Mouse (Mus musculus): Measurements from ENCODE around the gene Ooep. TPM values are rescaled to one million over a fixed set of nuclear protein-coding genes. Genes with fewer than 3 reads are reported as not detected.

The Ooep gene
- polyA plus RNA-seq, 1 experiment from 2014 or later: 1.7 TPM

Other genes with a start within 250 kb of the Ooep start
- gene Gsta4, start 196.0 kb downstream of the Ooep start, polyA plus RNA-seq (2014; fragmentation: Nextera tagmentation; extraction: Ambion mirVana): 54.3 and 72.3 TPM in 2 replicates
- gene Gsta1, start 148.1 kb downstream of the Ooep start, polyA plus RNA-seq (2014; fragmentation: Nextera tagmentation; extraction: Ambion mirVana): not detected in 2 replicates
- not detected in 2 replicates for gene Gm3776, start 121.6 kb downstream of the Ooep start, polyA plus RNA-seq (2014; fragmentation: Nextera tagmentation; extraction: Ambion mirVana)
- gene Gm10639, start 88.8 kb downstream of the Ooep start, polyA plus RNA-seq (2014; fragmentation: Nextera tagmentation; extraction: Ambion mirVana): not detected in 2 replicates
- not detected in 2 replicates for gene Omt2a, start 63.9 kb downstream of the Ooep start, polyA plus RNA-seq (2014; fragmentation: Nextera tagmentation; extraction: Ambion mirVana)
- not detected in 2 replicates for gene Omt2b, start 51.1 kb downstream of the Ooep start, polyA plus RNA-seq (2014; fragmentation: Nextera tagmentation; extraction: Ambion mirVana)
- gene Gsta2, start 22.9 kb downstream of the Ooep start, polyA plus RNA-seq (2014; fragmentation: Nextera tagmentation; extraction: Ambion mirVana): not detected in 2 replicates
- gene Dppa5a, start 10.5 kb downstream of the Ooep start, polyA plus RNA-seq (2014; fragmentation: Nextera tagmentation; extraction: Ambion mirVana): 0.41 and 0.72 TPM in 2 replicates
- gene Ddx43, start 17.1 kb upstream of the Ooep start, polyA plus RNA-seq (2014; fragmentation: Nextera tagmentation; extraction: Ambion mirVana): 0.28 and 0.50 TPM in 2 replicates
- gene Cgas, start 64.5 kb upstream of the Ooep start, polyA plus RNA-seq (2014; fragmentation: Nextera tagmentation; extraction: Ambion mirVana): 0.84 and 0.93 TPM in 2 replicates
- gene Mto1, start 69.5 kb upstream of the Ooep start, polyA plus RNA-seq (2014; fragmentation: Nextera tagmentation; extraction: Ambion mirVana): 23.1 and 23.4 TPM in 2 replicates
- gene Gm17324, start 70.1 kb upstream of the Ooep start, polyA plus RNA-seq (2014; fragmentation: Nextera tagmentation; extraction: Ambion mirVana): 1.0 TPM in 1 of 2 replicates, not detected in the other
- 4,747 and 4,837 TPM in 2 replicates for gene Eef1a1, start 110.4 kb upstream of the Ooep start, polyA plus RNA-seq (2014; fragmentation: Nextera tagmentation; extraction: Ambion mirVana)
- 10.6 and 11.5 TPM in 2 replicates for gene Slc17a5, start 209.3 kb upstream of the Ooep start, polyA plus RNA-seq (2014; fragmentation: Nextera tagmentation; extraction: Ambion mirVana)
- gene Cd109, start 236.8 kb upstream of the Ooep start, polyA plus RNA-seq (2014; fragmentation: Nextera tagmentation; extraction: Ambion mirVana): 3.8 and 5.0 TPM in 2 replicates